Mouse (Mus musculus): Measurements from ENCODE around the gene Tnfaip8l1. TPM values are rescaled to one million over a fixed set of nuclear protein-coding genes. Genes with fewer than 3 reads are reported as not detected.

Gene Tnfaip8l1
- polyA plus RNA-seq, 1 experiment from 2014 or later = 10.9 TPM

- H3K4me2 ChIP-seq (ENCODE audit: low read length) = no peak overlapping the region
- peaks cover 87% of the 10 kb centered on the region for H3K36me3 ChIP-seq (ENCODE audit: control insufficient read depth, insufficient read depth, low read length)
- no peaks in the 10 kb centered on the region for H3K27me3 ChIP-seq (replicated peaks; ENCODE audit: control insufficient read depth, insufficient read depth, low read length)
- no peak overlapping the region for H3K9ac ChIP-seq (ENCODE audit: low read length)
- ATAC-seq (no peak), DNase-seq (ENCODE audit: low spot score) (no peak)
- H3K27ac ChIP-seq (ENCODE audit: low read depth, low read length) = no peak overlapping the region
- H3K4me3 ChIP-seq (ENCODE audit: low read depth, low read length) = no peak overlapping the region
- no peaks in the 10 kb centered on the region for H3K9me3 ChIP-seq (replicated peaks; ENCODE audit: control insufficient read depth, low read length)
- no peaks in the 10 kb centered on the region for H3K4me1 ChIP-seq (ENCODE audit: control insufficient read depth, insufficient read depth, low read length)
- 51% methylated on average over 3 of the region's 3 CpGs for WGBS
Observed at GRCm38 (mm10) chr17:56203729-56204128, 41.5 kb downstream of the Tnfaip8l1 start.

GRCm38 (mm10) chr17:56206276-56206884 lies 44.1 kb downstream of the Tnfaip8l1 start:
- no peak for DNase-seq (ENCODE audit: low spot score)
- WGBS = 93% methylated on average over 10 of the region's 10 CpGs

DNA sequence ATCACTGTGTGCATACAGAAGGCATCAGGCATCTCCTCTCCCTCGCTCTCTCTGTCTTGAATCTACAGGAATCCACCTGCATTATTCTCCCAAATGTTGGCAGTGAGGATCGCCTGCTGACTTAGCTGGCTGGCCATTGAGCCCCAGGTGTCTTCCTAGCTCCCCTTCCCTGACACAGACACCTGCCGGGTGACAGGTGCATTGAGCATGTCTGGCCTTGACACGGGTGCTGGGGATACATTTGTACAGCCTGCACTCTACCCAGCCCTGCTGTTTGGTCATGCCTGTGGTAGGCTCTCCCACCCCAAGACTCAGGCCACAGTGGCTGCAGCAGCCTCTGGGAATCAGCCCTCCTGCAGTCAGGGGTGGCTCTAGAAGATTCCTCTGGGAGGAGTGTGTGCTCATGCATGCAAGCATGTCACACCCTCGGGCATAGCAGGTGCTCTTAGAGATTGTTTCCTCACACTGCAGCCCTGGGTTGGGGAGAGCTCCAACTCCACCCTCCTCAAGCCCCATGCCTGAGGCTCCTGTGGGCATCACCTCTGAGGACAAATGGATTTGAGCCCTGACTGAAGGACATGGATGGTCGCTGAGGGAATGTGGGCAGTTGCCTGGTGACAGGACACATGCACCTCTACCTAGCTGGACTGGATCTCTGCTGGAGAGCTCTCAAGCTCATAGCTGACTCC lies 44.9 kb downstream of the Tnfaip8l1 start:
- H3K4me3 ChIP-seq (ENCODE audit: low read depth, low read length) = no peak overlapping the region
- no peaks in the 10 kb centered on the region for H3K27me3 ChIP-seq (replicated peaks; ENCODE audit: control insufficient read depth, insufficient read depth, low read length)
- H3K36me3 ChIP-seq (ENCODE audit: control insufficient read depth, insufficient read depth, low read length) = peaks cover 96% of the 10 kb centered on the region
- ATAC-seq (no peak), DNase-seq (ENCODE audit: low spot score) (no peak)
- no peak overlapping the region for H3K27ac ChIP-seq (ENCODE audit: low read depth, low read length)
- 89% methylated on average over 6 of the region's 6 CpGs for WGBS
- no peaks in the 10 kb centered on the region for H3K9me3 ChIP-seq (replicated peaks; ENCODE audit: control insufficient read depth, low read length)
- no peaks in the 10 kb centered on the region for H3K4me1 ChIP-seq (ENCODE audit: control insufficient read depth, insufficient read depth, low read length)
- no peak overlapping the region for H3K4me2 ChIP-seq (ENCODE audit: low read length)
- no peak overlapping the region for H3K9ac ChIP-seq (ENCODE audit: low read length)

More at GRCm38 (mm10) chr17:56206276-56206884, 44.1 kb downstream of the Tnfaip8l1 start:
- Histone ChIP-seq H3K27me3 (replicated peaks; ENCODE audit: control insufficient read depth, insufficient read depth, low read length) (no peaks in the 10 kb centered on the region), H3K4me2 (ENCODE audit: low read length) (no peak overlapping the region), H3K4me1 (ENCODE audit: control insufficient read depth, insufficient read depth, low read length) (no peaks in the 10 kb centered on the region), H3K36me3 (ENCODE audit: control insufficient read depth, insufficient read depth, low read length) (peaks cover 96% of the 10 kb centered on the region), H3K9ac (ENCODE audit: low read length) (no peak overlapping the region), H3K9me3 (replicated peaks; ENCODE audit: control insufficient read depth, low read length) (no peaks in the 10 kb centered on the region), H3K27ac (ENCODE audit: low read depth, low read length) (no peak overlapping the region), H3K4me3 (ENCODE audit: low read depth, low read length) (no peak overlapping the region)
- no peak for ATAC-seq

GRCm38 (mm10) chr17:56207963-56208530 lies 45.8 kb downstream of the Tnfaip8l1 start:
- Histone ChIP-seq H3K4me1 (ENCODE audit: control insufficient read depth, insufficient read depth, low read length) (no peaks in the 10 kb centered on the region), H3K9me3 (replicated peaks; ENCODE audit: control insufficient read depth, low read length) (no peaks in the 10 kb centered on the region), H3K4me2 (ENCODE audit: low read length) (no peak overlapping the region), H3K36me3 (ENCODE audit: control insufficient read depth, insufficient read depth, low read length) (peaks cover 89% of the 10 kb centered on the region), H3K4me3 (ENCODE audit: low read depth, low read length) (no peak overlapping the region), H3K27ac (ENCODE audit: low read depth, low read length) (no peak overlapping the region), H3K9ac (ENCODE audit: low read length) (no peak overlapping the region), H3K27me3 (replicated peaks; ENCODE audit: control insufficient read depth, insufficient read depth, low read length) (no peaks in the 10 kb centered on the region)
- ATAC-seq (no peak), DNase-seq (ENCODE audit: low spot score) (no peak)
- WGBS = 93% methylated on average over 9 of the region's 9 CpGs

- Histone ChIP-seq H3K36me3 (ENCODE audit: control insufficient read depth, insufficient read depth, low read length) (peaks cover 81% of the 10 kb centered on the region), H3K9ac (ENCODE audit: low read length) (no peak overlapping the region), H3K9me3 (replicated peaks; ENCODE audit: control insufficient read depth, low read length) (no peaks in the 10 kb centered on the region), H3K4me1 (ENCODE audit: control insufficient read depth, insufficient read depth, low read length) (no peaks in the 10 kb centered on the region), H3K27me3 (replicated peaks; ENCODE audit: control insufficient read depth, insufficient read depth, low read length) (no peaks in the 10 kb centered on the region), H3K4me2 (ENCODE audit: low read length) (no peak overlapping the region), H3K4me3 (ENCODE audit: low read depth, low read length) (no peak overlapping the region), H3K27ac (ENCODE audit: low read depth, low read length) (no peak overlapping the region)
- WGBS = 91% methylated on average over 3 of the region's 3 CpGs
- DNase-seq (ENCODE audit: low spot score) = no peak
- ATAC-seq = no peak
Observed at GRCm38 (mm10) chr17:56208821-56209220, 46.5 kb downstream of the Tnfaip8l1 start.

GRCm38 (mm10) chr17:56211090-56211489 lies 48.8 kb downstream of the Tnfaip8l1 start:
- WGBS = 92% methylated on average over 2 of the region's 2 CpGs
- Histone ChIP-seq H3K9ac (ENCODE audit: low read length) (no peak overlapping the region), H3K9me3 (replicated peaks; ENCODE audit: control insufficient read depth, low read length) (no peaks in the 10 kb centered on the region), H3K27ac (ENCODE audit: low read depth, low read length) (no peak overlapping the region), H3K4me3 (ENCODE audit: low read depth, low read length) (no peak overlapping the region), H3K4me1 (ENCODE audit: control insufficient read depth, insufficient read depth, low read length) (no peaks in the 10 kb centered on the region), H3K27me3 (replicated peaks; ENCODE audit: control insufficient read depth, insufficient read depth, low read length) (no peaks in the 10 kb centered on the region), H3K4me2 (ENCODE audit: low read length) (no peak overlapping the region), H3K36me3 (ENCODE audit: control insufficient read depth, insufficient read depth, low read length) (peaks cover 59% of the 10 kb centered on the region)
- ATAC-seq (no peak), DNase-seq (ENCODE audit: low spot score) (no peak)

GRCm38 (mm10) chr17:56212676-56213075 lies 50.4 kb downstream of the Tnfaip8l1 start:
- no peak overlapping the region for H3K9ac ChIP-seq (ENCODE audit: low read length)
- no peaks in the 10 kb centered on the region for H3K27me3 ChIP-seq (replicated peaks; ENCODE audit: control insufficient read depth, insufficient read depth, low read length)
- peaks cover 13% of the 10 kb centered on the region for H3K4me1 ChIP-seq (ENCODE audit: control insufficient read depth, insufficient read depth, low read length)
- H3K9me3 ChIP-seq (replicated peaks; ENCODE audit: control insufficient read depth, low read length) = no peaks in the 10 kb centered on the region
- ATAC-seq (no peak), DNase-seq (ENCODE audit: low spot score) (no peak)
- peaks cover 43% of the 10 kb centered on the region for H3K36me3 ChIP-seq (ENCODE audit: control insufficient read depth, insufficient read depth, low read length)
- H3K27ac ChIP-seq (ENCODE audit: low read depth, low read length) = no peak overlapping the region
- no peak overlapping the region for H3K4me3 ChIP-seq (ENCODE audit: low read depth, low read length)
- WGBS = 82% methylated on average over 6 of the region's 6 CpGs
- H3K4me2 ChIP-seq (ENCODE audit: low read length) = no peak overlapping the region

- Histone ChIP-seq H3K9ac (ENCODE audit: low read length) (no peak overlapping the region), H3K27me3 (replicated peaks; ENCODE audit: control insufficient read depth, insufficient read depth, low read length) (no peaks in the 10 kb centered on the region), H3K9me3 (replicated peaks; ENCODE audit: control insufficient read depth, low read length) (no peaks in the 10 kb centered on the region), H3K4me3 (ENCODE audit: low read depth, low read length) (no peak overlapping the region), H3K4me1 (ENCODE audit: control insufficient read depth, insufficient read depth, low read length) (peaks cover 17% of the 10 kb centered on the region), H3K4me2 (ENCODE audit: low read length) (no peak overlapping the region), H3K36me3 (ENCODE audit: control insufficient read depth, insufficient read depth, low read length) (peaks cover 27% of the 10 kb centered on the region), H3K27ac (ENCODE audit: low read depth, low read length) (no peak overlapping the region)
- ATAC-seq (no peak), DNase-seq (ENCODE audit: low spot score) (no peak)
- WGBS = 63% methylated on average over 1 of the region's 1 CpGs
Observed at GRCm38 (mm10) chr17:56214229-56214628, 52.0 kb downstream of the Tnfaip8l1 start.

GRCm38 (mm10) chr17:56217670-56218069 lies 55.4 kb downstream of the Tnfaip8l1 start:
- Histone ChIP-seq H3K27me3 (replicated peaks; ENCODE audit: control insufficient read depth, insufficient read depth, low read length) (no peaks in the 10 kb centered on the region), H3K4me3 (ENCODE audit: low read depth, low read length) (peak overlapping the region; percentile 78), H3K27ac (ENCODE audit: low read depth, low read length) (no peak overlapping the region), H3K4me2 (ENCODE audit: low read length) (peak overlapping the region; percentile 89), H3K9me3 (replicated peaks; ENCODE audit: control insufficient read depth, low read length) (no peaks in the 10 kb centered on the region), H3K9ac (ENCODE audit: low read length) (peak overlapping the region; percentile 89), H3K4me1 (ENCODE audit: control insufficient read depth, insufficient read depth, low read length) (peaks cover 19% of the 10 kb centered on the region), H3K36me3 (ENCODE audit: control insufficient read depth, insufficient read depth, low read length) (0 out of 2 replicates have a peak, but pooled peaks cover 2% of the 10 kb centered on the region)
- ATAC-seq (no peak), DNase-seq (ENCODE audit: low spot score) (no peak)
- 65% methylated on average over 13 of the region's 13 CpGs for WGBS

Measured in forebrain, embryonic 14.5 days (tissue).